Mouse (Mus musculus) T-helper 1 cell (primary cell): ENCODE measurements around the gene Bckdhb.
"Not testable (repeated sequence)": the region's sequence is repeated elsewhere in the genome, so short reads cannot be mapped to it uniquely, and the experiment has no call there.

Source experiments
- in situ Hi-C: fragments of 300-600 bp; cut with MboI, MseI; formaldehyde crosslinking; loops from one replicate; pipeline ENCODE4 v1.15.1; 2025; ENCODE audit warnings: high pct_unique_total_duplicates

Gene Bckdhb

GRCm38 (mm10) chr9:83963296-83963695 lies 38.4 kb downstream of the Bckdhb start:
- in situ Hi-C loops = loop anchor here (25.0 kb wide), 1 partner anchor 1374 kb away; the partner anchor contains the start of gene Tent5a

GRCm38 (mm10) chr9:83964376-83964775 lies 39.4 kb downstream of the Bckdhb start:
- in situ Hi-C loops = loop anchor here (25.0 kb wide), 1 partner anchor 1373 kb away; the partner anchor contains the start of gene Tent5a

DNA sequence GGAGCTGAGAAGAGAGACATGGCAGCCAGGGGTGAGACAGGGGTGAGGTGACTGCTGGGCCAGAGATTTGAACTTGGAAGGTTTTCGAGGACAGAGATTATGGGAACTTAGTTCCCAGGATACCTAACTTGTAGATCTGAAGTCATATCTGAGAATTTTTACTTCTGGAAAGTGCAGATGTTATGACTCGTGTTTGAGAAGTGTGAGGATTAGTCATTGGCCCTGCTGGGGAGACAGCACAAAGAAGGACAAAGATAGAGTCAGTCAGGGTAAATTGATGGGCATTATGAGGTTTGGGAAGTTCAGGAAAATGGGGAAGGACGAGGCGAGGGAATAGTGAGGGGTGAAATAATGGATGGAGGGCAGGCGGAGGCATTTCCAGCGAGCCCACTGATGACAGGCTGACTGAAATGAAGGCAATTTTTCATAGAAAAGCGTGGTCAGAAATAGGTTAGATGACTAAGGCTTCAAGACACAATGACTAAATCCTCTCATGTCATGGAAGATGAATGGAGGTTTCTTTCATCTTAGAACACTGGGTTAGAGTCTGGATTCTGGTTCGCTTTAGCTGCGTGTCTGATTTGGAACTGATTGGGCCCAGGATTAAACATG lies 42.6 kb downstream of the Bckdhb start:
- in situ Hi-C loops = loop anchor here (25.0 kb wide), 1 partner anchor 1370 kb away; the partner anchor contains the start of gene Tent5a

DNA sequence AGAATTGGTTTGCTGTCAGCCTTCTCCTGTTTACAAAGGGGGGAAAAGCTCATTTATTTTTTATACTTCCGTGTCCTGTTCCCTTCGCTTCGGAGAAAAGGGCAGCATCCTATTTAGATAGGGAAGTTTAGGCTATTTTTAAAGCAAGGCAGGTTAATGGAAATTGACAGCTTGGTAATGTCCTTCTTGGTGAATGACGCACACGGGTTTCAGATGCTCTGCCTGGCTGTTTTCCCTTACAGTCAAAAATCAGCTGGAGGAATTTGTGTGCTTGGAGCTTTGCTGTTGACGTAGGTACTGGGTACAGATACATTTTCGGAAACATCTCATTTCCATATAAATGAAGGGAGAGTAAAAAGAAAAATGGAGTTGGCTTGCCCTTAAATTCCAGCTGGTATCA lies 44.4 kb downstream of the Bckdhb start:
- in situ Hi-C loops = loop anchor here (25.0 kb wide), 1 partner anchor 1368 kb away; the partner anchor contains the start of gene Tent5a

GRCm38 (mm10) chr9:83973467-83973866 lies 48.5 kb downstream of the Bckdhb start:
- in situ Hi-C loops = loop anchor here (25.0 kb wide), 1 partner anchor 1364 kb away; the partner anchor contains the start of gene Tent5a

DNA sequence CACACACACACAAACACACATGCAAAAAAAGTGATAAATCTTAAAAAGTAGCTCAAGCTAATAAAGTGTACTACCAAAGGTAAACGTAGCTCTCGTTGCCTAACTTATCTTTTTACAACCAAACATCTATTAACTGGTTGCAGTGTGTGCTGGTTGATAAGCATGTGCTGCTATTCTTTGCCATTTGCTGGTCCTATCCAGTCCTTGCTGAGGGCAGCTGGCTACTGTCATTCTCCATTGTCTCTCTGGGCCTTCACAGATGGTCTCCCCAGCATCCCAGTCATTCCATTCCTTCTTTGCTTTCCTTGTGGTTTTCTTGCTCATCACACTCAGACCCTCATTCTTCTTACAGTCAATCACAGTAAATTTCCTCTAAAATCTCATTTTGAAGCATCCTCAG lies 50.9 kb downstream of the Bckdhb start:
- in situ Hi-C loops = no loop called here

DNA sequence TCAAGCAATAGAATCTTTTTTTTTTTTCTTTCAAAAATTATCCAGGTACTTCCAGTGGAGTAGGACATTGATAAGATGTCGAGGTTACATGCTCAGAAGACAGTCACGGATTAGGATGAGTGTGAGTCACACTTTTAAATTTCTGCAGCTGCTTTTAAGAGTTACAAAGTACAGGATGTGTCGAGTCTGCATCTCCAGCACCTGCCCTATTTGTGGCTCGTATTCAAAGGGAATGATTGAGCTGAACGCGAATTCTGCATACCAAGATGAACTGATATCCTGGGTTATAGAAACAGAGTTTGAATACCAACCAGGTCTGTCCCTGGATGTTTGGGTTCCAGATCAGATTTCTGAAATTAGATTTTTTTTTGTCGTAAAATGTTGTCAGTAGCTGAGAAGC lies 56.3 kb downstream of the Bckdhb start:
- in situ Hi-C loops = no loop called here

GRCm38 (mm10) chr9:84008961-84009360 lies 84.0 kb downstream of the Bckdhb start:
- in situ Hi-C loops = no loop called here

DNA sequence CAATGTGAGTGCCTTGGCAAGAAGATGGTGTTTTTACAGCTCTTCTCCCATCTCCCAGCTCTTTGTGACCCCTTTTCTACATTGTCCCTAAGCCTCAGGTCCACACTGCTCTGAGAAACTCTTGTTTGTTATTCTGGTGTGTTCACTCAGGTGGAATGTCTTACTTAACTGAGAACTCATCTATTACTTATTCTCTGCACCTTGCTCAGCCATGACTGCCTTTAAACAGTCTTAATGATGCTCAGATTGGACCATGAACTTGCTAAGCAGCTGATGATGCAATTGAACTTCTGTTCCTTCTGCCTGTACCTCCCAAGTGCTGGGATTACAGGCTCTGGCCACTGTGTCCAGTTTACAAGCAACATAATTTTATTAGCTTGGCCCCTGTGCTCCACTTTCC lies 86.2 kb downstream of the Bckdhb start:
- in situ Hi-C loops = no loop called here

DNA sequence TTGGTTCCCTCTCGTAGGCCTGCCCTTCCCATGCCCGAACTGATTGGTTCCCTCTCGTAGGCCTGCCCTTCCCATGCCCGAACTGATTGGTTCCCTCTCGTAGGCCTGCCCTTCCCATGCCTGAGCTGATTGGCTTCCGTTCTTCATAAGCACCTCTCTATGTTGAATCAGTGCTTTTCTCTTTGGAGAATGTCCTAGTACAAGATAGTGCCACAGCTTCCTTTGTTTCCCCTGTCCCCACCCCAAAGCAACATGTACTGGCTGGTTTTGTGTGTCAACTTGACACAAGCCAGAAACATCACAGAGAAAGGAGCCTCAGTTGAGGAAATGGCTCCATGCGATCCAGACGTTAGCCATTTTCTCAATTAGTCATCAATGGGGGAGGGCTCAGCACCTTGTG lies 93.2 kb downstream of the Bckdhb start:
- in situ Hi-C loops = not testable (repeated sequence)

GRCm38 (mm10) chr9:84019627-84020026 lies 94.7 kb downstream of the Bckdhb start:
- in situ Hi-C loops = no loop called here

- in situ Hi-C loops = no loop called here
Observed at GRCm38 (mm10) chr9:84021189-84021588, 96.2 kb downstream of the Bckdhb start.

GRCm38 (mm10) chr9:84028120-84028519 lies 103.2 kb downstream of the Bckdhb start:
- in situ Hi-C loops = no loop called here

DNA sequence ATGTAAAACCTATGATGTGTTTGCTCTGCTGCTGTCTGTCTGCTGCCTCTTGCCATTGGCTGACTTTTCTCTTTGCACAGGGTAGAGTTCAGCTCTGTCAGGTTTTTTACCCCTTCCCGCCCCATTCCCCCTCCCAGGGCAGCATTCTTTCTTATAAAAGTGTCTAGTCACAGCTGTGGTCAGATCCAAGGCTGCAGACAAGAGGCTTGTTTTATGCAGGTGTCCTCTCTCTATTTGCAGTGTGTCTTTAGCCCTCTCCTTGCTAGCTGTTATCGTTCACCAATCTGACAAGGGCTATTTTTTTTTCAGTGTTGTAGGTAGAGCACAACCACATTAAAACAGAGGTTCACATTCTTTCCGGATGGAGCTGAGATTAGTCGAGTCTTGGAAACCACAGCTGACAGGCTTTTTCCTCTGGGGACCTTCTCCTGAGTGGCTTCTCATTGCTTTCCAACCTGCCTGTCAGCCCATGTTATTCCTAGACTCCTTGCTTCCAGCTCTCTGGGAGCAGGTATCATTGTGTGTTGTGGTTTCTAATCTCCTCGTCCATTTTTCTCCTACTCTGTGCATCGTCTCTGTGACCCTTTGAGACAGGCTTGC lies 105.8 kb downstream of the Bckdhb start:
- in situ Hi-C loops = no loop called here

DNA sequence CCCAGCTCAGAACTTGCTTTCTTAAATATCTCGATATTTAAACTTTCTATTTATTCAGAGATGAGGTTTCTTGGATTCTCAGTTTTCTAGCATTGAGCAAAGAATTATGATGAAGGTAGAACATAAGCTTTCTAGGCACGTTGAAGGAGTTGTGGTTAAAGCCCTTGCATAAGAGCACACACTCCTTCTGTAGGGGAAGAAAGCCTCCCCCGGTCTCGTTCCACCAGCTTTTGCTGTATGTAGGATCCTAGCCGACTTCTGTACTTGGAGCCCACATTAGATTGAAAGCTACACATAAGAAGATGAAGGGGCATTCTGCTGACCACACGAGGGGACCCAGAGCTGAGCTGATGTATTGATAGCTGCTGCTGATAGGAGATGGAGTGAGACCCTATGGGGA lies 106.5 kb downstream of the Bckdhb start:
- in situ Hi-C loops = no loop called here

- in situ Hi-C loops = no loop called here
Observed at GRCm38 (mm10) chr9:84032669-84033341, 107.9 kb downstream of the Bckdhb start.

GRCm38 (mm10) chr9:84036046-84036445 lies 111.1 kb downstream of the Bckdhb start:
- in situ Hi-C loops = no loop called here

DNA sequence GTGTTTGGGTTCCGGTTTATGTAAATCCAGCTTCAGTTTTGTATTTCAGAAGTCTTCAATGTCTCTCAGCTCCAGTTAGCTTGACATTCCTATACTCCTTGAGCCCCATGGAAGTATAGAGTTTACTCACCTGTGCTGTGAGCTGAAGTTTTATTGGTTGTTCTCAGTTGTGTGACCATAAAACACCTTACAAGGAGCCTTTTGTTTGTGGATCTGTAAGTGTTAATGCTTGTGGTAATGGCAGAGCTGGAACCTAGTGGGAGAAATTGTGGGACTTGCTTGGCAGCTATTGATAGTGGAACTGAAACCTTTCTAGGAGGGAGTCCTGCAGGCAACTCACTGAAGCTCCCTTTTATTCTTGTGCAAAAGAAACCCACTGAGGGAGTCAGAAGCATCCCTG lies 112.3 kb downstream of the Bckdhb start:
- in situ Hi-C loops = no loop called here

DNA sequence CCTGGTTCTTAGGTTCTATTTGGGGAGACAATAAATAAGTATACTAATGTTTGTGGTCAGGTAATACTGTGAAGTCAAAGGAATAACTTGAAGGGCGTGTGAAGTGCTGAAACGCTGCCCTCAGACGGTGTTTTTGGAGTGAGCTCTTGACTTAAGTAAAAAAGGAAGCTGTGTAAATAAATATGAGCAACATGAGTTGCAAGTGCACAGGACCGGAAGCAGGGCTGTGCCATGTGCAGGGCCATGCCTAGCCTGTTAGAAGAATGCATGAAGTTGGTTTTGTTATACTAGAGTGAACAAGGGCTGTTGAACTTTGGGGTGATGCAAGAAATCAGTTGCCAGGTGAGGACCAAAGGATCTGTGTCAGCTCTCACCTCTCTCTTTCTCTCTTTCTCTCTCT lies 114.0 kb downstream of the Bckdhb start:
- in situ Hi-C loops = no loop called here

DNA sequence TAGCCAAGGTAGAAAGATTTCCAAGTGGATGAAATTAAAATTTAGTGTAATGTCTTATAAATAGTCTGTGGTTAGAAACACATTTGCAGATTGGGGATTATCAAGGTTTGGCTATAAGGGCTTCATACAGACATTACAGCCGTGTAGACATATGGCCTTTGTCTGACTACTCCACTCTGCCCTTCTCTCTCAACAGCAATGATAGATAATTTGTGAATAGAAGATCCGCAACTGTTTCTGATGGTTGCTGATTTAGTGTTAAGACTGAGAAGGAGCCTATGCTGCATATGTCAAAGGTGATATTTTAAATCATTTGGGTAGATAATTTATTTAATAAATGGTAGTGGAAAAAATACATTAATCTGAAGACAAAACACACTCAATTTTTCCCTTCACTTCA lies 115.4 kb downstream of the Bckdhb start:
- in situ Hi-C loops = no loop called here

- in situ Hi-C loops = no loop called here
Observed at GRCm38 (mm10) chr9:84041631-84042277, 116.8 kb downstream of the Bckdhb start.

GRCm38 (mm10) chr9:84042539-84042938 lies 117.6 kb downstream of the Bckdhb start:
- in situ Hi-C loops = no loop called here
